Mouse (Mus musculus) heart, postnatal 25 days (tissue): ENCODE results near the gene Rbpms2. TPM values are rescaled to one million over a fixed set of nuclear protein-coding genes. Genes with fewer than 3 reads are reported as not detected.
"Not testable (repeated sequence)": the region's sequence is repeated elsewhere in the genome, so short reads cannot be mapped to it uniquely, and the experiment has no call there.

Source experiments
- DNase-seq: peaks from one replicate; pipeline ENCODE4 v3.0.0; 2022; ENCODE audit warnings: low spot score
- intact Hi-C: fragments of 180-260 bp; cut with DNase I; formaldehyde crosslinking; loops from one replicate; pipeline ENCODE4 v1.15.1; 2025
- total RNA-seq, 2 experiments: library from RNA; stranded (reverse); gene quantifications; 2 replicates each; pipeline ENCODE4 v1.2.3; 2021

The Rbpms2 gene
- total RNA-seq, 2 experiments from 2014 or later, result 37.1 to 39.3 TPM

DNA sequence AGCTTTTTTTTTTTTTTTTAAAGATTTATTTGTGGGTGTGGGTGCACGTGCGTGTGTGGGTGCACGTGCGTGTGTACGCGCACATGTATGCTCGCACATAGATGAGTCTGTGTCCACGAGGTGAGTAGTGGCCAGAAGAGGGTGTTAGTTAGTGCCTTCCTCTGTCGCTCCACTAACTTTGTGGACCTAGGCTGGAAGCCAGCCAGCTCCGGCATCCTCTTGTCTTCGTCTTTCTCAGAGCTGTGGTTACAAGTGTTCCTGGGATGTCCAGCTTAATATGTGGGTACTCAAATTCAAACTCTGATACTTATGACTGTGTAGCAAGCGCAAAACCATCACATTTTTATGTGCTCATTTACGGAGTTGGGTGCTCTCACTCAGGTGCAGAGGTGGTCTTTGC lies 19.3 kb downstream of the Rbpms2 start:
- no peak for DNase-seq
- intact Hi-C loops, result no loop called here

DNA sequence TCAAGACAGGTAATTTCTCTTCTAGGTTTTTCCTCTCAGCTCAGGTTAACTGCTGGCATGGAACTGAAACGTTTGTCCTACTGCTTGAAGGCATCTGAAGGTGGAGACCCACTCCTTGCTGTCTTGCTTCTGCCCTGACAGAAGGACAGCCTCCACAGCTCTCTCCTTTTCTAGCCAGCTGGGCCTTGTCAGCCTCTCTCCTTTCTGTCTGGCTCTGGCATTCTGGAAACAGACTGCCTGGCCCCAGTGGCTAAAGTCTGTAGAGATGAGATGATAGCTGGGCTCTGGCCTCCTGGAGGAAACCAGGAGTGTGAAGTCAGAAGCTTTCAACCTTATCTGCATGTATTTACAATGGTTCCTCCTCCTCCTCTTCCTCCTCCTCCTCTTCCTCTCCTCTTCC lies 20.5 kb downstream of the Rbpms2 start:
- no peak for DNase-seq
- intact Hi-C loops, result no loop called here

DNA sequence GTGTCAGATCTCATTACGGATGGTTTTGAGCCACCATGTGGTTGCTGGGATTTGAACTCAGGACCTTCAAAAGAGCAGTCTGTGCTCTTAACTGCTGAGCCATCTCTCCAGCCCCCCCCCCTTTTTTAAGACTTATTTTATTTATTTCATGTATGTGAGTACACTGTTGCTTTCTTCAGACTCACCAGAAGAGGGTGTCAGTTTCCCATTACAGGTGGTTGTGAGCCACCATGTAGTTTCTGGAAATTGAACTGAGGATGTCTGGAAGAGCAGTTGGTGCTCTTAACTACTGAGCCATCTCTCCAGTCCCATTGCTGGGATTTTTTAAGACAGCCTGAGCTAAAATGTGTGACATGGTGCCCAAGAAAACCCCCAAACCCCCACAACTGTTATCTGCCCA lies 22.5 kb downstream of the Rbpms2 start:
- intact Hi-C loops, result not testable (repeated sequence)

DNA sequence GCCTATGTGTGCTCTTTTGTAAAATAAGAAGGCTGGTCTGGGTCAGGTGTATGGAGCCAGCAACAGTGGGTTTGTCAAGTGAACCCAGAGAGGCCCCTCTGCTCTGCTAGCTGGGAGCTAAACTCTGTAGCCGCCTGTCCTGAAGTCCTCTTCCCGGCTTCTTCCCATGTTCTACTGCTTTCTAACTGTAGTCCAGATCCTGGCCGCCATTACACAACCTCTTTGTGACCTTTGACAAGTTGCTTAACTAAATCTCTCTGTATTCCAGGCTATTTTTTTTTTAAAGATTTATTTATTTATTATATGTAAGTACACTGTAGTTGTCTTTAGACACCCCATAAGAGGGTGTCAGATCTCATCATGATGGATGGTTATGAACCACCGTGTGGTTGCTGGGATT lies 24.3 kb downstream of the Rbpms2 start:
- no peak for DNase-seq
- intact Hi-C loops, result no loop called here

More for the DNA sequence above, 22.5 kb downstream of the Rbpms2 start:
- not testable (repeated sequence) for DNase-seq

DNA sequence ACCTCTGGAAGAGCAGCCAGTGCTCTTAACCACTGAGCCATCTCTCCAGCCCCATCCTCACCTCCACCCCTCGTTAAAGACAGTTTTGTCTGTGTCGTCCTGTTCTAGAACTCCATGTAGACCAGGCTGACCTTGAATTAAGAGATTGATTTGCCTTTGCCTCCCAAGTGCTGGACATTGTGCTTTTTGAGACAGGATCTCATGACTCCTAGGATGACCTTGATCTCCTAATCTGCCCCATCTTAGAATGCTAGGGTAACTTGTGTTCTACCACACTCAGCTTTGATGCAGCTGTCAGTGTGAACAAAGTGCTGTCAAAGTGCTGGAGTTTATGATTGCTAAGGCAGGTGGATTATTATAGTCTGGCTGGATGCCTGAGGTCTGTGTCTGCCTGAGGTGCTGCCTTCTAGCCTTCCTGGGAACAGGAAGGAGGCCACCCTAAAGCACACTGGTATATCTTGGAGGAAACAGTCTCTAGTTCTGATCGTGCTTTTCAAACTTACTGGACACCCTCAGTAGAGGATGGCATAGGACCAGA lies 25.3 kb downstream of the Rbpms2 start:
- intact Hi-C loops, result no loop called here
- no peak for DNase-seq

DNA sequence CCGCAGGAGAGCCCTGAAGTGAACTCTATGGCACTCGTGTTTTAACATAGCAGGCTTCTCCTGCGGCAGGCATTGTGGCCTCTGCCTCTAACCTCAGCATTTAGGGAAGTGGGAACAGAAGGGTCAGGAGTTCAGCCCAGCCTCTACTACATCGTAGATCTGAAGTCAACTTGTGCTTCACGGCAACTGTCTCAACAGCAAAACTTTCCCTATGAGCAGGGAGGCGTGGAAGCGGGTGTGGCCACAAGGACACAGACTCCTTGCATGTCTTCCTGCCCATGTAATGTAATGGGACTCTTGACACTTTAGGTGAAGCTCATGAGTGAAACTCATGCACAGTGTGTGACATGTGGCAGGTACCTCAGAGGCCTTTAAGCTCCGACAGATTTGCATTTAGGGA lies 26.1 kb downstream of the Rbpms2 start:
- DNase-seq, result no peak
- intact Hi-C loops, result no loop called here

DNA sequence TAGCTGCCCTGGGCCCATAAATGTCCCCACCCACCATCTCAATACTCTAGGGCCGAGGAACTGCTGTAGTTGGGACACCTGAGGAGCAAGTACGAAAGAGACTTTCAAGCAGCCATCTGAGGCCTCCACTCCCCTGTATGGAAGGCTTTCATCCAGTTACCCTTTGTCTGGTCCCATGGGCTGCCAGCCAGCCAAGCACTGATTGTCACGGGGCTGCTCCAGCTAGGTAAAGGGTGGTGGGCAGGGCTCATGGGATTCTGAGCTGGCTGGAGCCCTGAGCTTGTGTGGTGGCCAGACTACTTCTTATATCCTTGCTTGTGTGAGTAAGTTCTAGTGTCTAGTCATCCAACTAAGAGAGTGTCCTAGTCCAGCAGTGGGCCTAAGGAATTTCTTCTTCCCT lies 27.8 kb downstream of the Rbpms2 start:
- no peak for DNase-seq
- intact Hi-C loops, result no loop called here

DNA sequence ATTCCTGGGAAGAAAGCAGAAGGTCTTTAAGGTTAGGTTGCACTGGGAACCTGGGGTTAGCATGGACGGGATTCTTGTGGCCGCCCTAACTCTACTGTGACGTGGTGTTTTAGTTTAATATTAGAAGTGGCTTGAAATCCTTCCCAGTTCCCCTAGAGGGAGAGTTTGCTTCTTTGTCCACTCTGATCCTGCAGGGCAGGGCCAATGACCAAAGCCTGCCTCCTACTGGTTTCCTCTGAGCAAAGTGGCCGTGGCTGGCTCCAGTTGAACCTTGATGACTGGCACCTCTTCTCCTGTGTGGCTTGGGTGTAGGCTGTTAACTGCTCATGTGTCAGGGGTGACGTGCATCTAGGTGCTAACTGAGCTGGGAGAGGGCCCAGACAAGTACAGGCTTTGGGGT lies 31.6 kb downstream of the Rbpms2 start:
- no peak for DNase-seq
- intact Hi-C loops, result loop anchor here (5.0 kb wide), 2 partner anchors 34 to 139 kb away; partner anchors contain the start of genes Ankdd1a and Rbpms2

DNA sequence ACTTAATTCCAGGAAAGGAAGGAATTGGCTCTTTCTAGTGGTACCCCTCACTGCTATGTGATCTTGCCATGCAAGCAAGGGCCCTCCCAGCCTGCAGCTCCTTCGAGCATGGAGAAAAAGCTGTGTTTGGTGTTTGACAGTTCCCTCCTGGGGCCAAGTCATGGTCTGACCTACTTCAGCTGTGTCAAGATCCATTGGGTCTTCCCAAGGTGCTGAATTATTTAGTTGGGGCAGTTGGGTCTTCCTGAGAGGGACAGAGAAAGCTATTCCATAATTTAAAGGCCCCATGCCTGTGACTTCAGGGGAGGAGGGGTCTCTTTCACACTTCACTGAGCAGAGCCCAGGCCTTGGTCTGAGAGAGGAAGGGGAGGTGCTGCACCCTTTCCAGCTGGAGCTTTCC lies 32.0 kb downstream of the Rbpms2 start:
- intact Hi-C loops, result loop anchor here (5.0 kb wide), 2 partner anchors 34 to 139 kb away; partner anchors contain the start of genes Ankdd1a and Rbpms2

DNA sequence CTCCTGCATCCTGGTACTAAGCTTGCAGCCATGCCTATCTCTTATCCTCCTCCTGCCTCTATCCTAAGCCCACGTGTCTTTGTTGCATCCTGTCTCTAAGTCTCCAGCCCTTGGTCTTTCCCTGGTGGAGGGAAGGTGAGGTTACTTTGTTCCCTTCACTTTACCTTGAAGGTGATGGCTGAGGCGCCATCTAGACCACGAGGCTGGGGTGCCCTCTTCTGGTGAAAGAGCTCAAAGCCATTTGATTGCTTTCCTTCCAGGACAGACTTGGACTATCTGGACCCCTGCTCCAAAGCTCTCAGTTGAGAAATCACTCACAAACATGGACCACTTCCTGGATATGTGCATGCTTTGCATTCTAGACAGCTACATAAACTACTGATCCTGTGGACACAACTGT lies 34.7 kb downstream of the Rbpms2 start:
- intact Hi-C loops, result loop anchor here (1.0 to 5.0 kb wide), 4 partner anchors 37 to 185 kb away; partner anchors contain the start of genes Ankdd1a and Rbpms2

More for the DNA sequence above, 32.0 kb downstream of the Rbpms2 start:
- DNase-seq, result no peak

DNA sequence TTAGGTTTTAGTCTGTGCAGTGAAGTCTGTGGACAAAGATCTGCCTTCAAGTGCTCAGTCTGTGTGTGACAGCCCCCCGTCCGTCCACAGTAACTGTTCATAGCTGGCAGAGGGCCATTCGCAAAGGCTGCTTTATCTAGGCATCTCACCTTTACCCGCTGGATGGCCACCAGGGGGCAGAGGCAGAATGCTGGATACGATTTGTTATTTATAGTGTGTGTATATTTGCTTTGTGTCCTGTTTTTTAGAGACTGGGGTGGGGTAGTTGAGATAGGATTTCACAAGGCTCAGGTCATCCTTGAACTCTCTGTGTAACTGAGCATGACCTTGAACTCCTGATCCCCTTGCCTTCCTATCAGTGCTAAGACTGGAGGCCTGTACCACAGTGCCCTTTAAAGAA lies 36.6 kb downstream of the Rbpms2 start:
- intact Hi-C loops, result loop anchor here (1.0 kb wide), 1 partner anchor 163 kb away; no protein-coding TSS in a partner anchor
- DNase-seq, result peak; percentile 30

More for the DNA sequence above, 34.7 kb downstream of the Rbpms2 start:
- no peak for DNase-seq

DNA sequence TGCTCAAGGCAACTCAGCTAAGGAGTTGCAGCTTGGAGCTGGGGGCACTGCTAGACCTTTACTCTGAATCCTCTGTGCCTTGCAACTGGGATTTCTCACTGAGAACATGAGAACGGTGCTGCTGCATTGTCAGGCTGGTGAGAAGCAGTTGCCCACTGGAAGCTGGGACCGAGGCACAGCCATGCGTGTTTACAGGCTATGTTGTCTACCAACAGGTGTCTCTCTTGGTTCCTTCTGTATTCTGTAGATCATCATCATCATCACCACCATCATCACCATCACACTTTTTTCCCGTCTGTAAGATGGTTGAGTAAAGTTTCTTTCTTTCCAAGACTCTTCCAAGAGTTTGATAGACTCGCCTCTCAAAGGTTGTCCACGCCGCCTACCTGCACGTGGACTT lies 38.3 kb downstream of the Rbpms2 start, which contains the start of gene Oaz2:
Gene Oaz2 (plus strand): TSS at position 301 of the 400 bp plus-strand sequence.
- DNase-seq, result no peak
- intact Hi-C loops, result loop anchor here (1.0 kb wide), 1 partner anchor 16 kb away; no protein-coding TSS in a partner anchor

DNA sequence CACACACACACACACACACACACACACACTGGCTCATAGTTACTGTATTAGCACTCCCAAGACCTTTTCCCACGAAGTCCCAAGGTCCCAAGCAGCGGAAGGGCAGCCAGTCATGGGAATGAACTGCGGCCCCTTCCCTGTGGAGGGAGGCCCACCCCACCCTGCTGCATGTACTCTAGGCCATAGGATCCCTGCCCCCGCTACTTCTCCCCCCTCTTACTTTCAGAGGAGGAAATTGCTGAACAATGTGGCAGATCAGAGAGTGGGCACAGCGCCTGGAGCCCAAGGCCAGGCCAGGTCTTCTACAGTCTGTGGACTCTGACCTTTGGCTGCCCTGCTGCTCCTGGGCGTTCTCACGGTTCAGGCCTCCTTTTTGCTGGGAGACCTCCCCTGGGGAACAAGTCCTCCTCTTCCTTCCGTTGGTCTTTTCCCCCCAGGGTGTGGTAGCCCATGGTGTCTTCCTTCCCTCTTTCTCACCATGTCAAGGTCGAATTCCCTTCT lies 42.0 kb downstream of the Rbpms2 start:
- peak; percentile 69 for DNase-seq
- intact Hi-C loops, result no loop called here

DNA sequence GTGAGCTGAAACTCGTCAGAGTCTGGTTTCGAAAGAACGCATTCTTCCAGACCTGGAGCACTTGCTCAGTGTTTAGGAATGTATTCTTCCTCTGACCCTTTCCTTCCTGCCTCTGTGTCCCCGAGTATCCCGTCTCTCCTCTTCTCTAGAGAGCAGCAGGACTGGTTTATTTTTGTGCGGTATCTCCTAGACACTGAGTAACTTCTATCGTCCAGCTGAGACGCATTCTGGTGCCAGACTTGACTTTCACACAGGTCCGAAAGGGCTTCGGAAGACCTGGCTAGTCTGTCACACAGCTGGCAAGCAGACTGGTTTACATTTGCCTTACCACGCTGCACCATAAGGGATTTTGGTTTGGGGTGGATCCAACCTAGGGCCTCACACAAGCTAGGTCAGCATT lies 43.5 kb downstream of the Rbpms2 start:
- intact Hi-C loops, result no loop called here
- DNase-seq, result no peak

DNA sequence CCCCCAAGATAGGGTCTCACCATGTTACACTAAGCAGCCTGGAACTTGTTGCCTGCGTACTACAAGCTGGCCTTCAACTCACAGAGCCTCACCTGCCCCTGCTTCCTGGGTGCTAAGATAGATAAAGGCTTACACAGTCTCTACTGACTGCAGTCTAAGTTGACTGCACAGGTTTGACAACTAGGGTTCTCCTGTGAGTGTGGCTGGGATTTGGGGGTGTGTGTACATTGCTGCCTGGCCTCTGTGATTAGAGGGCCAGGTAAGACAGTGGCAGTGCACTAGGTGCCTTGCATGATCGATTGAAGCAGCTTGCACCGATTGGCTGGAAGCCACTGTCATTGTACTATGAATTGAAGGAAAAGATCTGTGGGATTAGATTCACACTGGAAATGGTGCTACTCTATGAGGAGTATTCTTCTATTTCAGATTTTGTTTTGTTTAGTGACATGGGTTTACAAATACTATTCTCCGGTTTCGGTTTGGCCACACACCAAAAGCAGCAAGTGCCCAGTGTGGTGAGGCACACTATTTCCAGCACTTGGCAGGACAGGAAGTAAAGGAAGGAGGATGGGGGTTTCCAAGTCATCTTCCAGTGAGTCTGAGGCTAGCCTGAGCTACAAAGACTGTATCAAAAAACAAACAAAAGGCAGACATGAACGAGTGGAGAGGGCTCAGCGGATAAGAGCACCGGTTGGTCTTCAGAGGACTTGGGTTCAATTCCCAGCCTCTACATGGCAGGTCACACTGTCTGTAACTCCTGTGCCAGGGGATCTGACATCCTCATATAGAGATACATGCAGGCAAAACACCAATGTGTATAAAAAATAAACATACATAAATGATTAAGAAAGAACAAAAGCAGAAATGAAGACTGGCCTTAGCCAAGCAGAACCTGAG lies 46.3 kb downstream of the Rbpms2 start:
- DNase-seq, result no peak

DNA sequence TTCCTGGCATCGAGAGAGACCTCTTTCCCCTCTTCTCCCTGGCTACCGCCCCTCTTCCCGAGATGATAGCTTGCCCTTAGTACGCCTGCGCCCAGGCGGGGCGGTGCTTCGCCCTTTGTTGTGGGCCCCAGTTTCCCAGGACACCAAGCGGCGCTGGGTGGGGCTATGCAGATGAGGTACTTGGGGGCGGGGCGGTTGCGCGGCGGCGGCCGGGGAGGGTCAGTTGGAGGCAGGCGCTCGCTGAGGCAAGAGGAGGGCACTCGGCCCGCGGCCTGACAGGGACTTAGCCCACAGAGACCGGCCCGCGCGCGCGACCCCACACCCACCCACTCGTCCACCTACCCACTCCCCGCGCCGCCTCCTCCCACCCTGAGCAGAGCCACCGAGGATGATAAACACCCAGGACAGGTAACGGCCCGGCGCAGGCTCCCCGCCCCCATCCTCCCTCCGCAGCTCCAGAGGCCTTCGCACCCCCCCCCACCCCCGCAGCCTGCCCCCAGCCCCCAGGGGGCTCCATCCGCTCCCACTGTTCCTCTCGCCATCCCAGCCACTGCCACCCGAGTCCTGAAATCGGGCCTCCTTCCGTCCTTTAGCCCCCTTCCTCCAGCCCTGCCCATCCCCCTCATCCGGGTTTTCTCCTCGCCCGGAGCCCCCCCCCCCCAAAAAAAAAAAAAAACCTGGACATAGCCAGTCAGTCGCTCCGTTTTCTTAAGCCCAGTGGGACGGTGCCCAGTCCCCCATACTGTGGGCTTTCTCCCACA lies 47.1 kb downstream of the Rbpms2 start:
- DNase-seq, result peak; percentile 95
- intact Hi-C loops, result no loop called here

More for the DNA sequence above, 46.3 kb downstream of the Rbpms2 start:
- intact Hi-C loops, result no loop called here

DNA sequence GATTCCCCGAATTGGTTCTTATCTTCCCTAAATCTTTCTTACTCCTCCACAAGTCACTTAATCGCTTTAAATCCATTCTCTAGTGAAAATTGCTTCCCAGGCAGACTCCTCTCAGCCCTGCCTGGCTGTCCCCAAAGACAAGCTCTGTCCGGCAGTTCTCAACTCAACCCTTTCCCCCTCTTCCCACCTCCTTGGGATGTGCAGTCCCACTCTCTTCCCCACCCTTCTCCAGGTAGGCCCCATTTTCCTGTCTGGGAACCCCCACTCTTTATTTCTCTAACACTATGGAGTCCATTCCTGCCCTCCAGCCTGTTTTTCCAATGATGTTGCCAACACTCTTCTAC lies 47.6 kb downstream of the Rbpms2 start:
- intact Hi-C loops, result no loop called here
- no peak for DNase-seq

DNA sequence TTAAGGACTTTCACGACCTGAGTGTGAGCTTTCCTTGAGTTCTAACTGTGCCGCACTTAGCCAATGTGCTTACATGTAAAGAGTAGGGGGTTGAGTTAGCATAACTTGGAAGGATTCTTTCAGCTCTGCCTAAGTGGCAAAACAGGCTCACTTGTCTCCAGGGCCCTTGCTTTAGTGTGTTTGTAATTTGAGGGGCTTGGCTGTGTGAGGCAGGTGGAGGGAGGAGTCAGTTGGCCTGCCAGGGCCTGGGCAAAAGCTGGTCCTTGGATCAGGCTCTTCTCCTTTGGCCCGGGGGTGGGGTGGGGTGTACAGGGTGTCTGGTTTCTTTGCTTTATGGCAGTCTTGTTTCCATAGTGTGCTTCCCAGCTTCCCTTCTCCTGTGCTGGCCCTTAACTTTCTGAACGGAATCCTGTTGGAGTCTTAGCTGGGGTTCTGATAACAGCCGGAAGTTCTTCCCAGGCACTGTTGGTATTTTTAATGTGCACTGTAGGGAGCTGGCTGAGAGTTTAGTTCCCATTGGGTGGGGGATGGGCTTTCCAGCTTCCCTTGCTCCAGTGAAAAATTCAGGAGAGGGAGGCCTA lies 49.8 kb downstream of the Rbpms2 start:
- intact Hi-C loops, result no loop called here

DNA sequence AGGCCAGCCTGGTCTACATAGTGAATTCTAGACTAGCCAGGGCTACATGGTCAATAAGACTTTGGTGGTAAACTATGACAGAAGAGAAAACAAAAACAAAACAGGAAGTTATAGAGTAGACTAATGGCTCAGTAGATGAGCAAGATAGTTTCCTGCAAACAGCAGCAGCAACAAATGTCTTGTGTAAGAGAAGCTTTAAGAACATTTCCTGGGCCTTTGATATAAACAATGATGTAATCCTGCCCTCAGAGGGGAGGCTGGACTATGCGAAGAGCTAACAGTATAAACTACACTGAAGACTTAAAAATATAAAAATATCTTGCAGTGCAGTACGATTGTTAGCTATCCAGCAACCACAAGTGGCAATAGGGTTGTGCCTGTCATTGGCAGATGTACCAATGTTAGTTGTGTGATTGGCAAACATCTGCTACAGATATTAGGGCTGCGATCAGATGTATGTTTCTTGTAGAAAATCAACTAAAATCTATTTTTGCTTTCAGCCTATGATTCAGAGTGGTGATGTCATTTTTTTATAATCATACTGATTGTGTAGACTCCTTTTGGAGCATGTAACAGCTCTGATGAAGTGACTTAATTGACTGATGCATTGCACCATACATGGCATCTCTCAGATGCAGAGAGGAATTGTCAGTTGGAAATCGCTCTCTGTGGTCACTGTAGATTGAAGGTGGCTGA lies 51.6 kb downstream of the Rbpms2 start:
- intact Hi-C loops, result no loop called here

More for the DNA sequence above, 49.8 kb downstream of the Rbpms2 start:
- DNase-seq, result peak; percentile 27

More for the DNA sequence above, 51.6 kb downstream of the Rbpms2 start:
- DNase-seq, result no peak
